Mouse (Mus musculus): ENCODE measurements around the gene Fam43b. TPM values are rescaled to one million over a fixed set of nuclear protein-coding genes. Genes with fewer than 3 reads are reported as not detected.

Fam43b gene
- polyA plus RNA-seq, 1 experiment = 1.1 TPM

- no peak for TF ChIP-seq POLR2A (IDR thresholded peaks at IDR 0.05; ENCODE audit: insufficient read depth, low read length)
- TF ChIP-seq CTCF (IDR thresholded peaks at IDR 0.05; ENCODE audit: low read depth, low read length) = peak; percentile 79
- Histone ChIP-seq H3K27ac (ENCODE audit: insufficient read depth, low read length) (no peak overlapping the region), H3K27me3 (ENCODE audit: control insufficient read depth, insufficient read depth, low read length, poor library complexity, severe bottlenecking) (no peaks in the 10 kb centered on the region), H3K4me1 (ENCODE audit: control insufficient read depth, insufficient read depth, low read length) (no peaks in the 10 kb centered on the region), H3K4me3 (ENCODE audit: low read depth, low read length) (no peak overlapping the region), H3K9ac (ENCODE audit: low read depth, poor library complexity, severe bottlenecking) (no peak overlapping the region), H3K9me3 (replicated peaks; ENCODE audit: control insufficient read depth, insufficient read depth, low read length, poor library complexity, severe bottlenecking) (no peaks in the 10 kb centered on the region), H3K36me3 (ENCODE audit: control insufficient read depth, insufficient read depth, low read length, poor library complexity, severe bottlenecking) (no peaks in the 10 kb centered on the region)
Observed at GRCm38 (mm10) chr4:138404806-138405205, 8.5 kb upstream of the Fam43b start.

DNA sequence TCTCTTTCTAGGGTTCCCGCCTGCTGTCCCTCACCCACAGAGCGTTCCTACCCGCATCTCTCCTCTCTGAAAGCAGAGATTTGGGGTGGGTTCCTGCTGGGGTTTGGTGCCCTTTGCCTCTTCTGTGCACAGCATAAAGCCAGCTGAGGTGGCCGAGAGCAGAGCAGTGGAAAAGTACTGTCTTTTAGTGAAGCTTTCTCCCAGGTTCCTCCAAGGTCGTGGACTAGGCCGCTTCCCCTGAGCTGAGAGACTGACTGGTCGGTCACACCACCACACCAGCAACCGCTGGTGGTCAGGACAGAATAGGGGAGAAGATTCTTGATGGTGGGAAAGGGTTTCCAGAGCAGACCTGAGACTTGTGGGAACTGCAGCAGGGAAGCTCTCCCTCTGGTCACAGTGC, 383 bp upstream of the Fam43b start:
- TF ChIP-seq EP300 (IDR thresholded peaks at IDR 0.05; ENCODE audit: insufficient read depth, low read depth, low read length) (no peak), CTCF (IDR thresholded peaks at IDR 0.05; ENCODE audit: low read depth, low read length) (no peak), POLR2A (IDR thresholded peaks at IDR 0.05; ENCODE audit: insufficient read depth, low read length) (no peak)
- H3K4me1 ChIP-seq (ENCODE audit: control insufficient read depth, insufficient read depth, low read length) = no peaks in the 10 kb centered on the region

DNA sequence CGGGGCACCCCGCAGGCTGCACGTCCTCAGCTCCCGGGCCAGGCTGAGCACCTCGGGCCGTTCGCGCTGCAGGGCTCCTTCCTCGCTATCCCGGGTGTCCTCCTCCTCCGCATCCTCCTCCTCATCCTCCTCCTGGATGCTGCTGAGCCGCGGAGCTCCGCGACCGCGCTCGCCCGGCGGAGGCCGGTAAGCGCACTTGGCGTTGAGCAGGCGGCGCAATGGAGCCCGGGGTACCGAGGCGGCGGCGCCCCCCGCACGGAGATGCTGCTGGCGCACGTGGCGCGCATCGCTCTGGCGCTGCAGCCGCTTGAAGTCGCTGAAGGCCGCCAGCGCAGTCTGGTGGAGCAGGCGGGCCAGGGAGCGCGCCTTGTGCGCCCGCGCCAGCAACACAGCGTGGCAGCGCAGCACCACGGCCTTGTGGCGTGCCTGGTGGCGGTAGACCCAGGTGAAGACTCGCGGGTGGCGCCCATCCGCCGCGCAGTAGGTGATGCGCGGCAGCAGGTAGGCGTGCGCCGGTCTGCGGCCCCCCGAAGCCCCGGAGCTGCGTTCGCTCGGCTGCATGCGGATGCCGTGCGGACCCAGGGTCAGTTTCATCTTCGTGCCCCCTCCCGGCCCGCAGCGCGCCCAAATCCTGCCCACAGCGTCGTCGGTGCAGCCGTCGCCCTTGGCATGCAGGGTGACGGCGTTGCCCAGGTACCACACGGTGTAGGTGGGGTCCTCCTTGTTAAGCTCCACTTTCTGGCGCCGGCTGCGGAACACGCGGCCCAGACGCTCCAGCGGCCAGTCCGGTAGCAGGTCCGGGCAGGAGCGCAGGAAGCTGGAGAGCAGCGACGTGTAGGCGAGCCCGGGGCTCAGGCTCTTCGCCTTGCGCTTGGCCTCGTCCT, 999 bp downstream of the Fam43b start:
- Histone ChIP-seq H3K27ac (ENCODE audit: insufficient read depth, low read length) (no peak overlapping the region), H3K36me3 (ENCODE audit: control insufficient read depth, insufficient read depth, low read length, poor library complexity, severe bottlenecking) (no peaks in the 10 kb centered on the region), H3K4me3 (ENCODE audit: low read depth, low read length) (peak overlapping the region; percentile 53), H3K4me1 (ENCODE audit: control insufficient read depth, insufficient read depth, low read length) (no peaks in the 10 kb centered on the region), H3K9ac (ENCODE audit: low read depth, poor library complexity, severe bottlenecking) (peak overlapping the region; percentile 43), H3K9me3 (replicated peaks; ENCODE audit: control insufficient read depth, insufficient read depth, low read length, poor library complexity, severe bottlenecking) (no peaks in the 10 kb centered on the region), H3K27me3 (ENCODE audit: control insufficient read depth, insufficient read depth, low read length, poor library complexity, severe bottlenecking) (peaks cover 14% of the 10 kb centered on the region; the same call in 1 of the 2 replicates)
- TF ChIP-seq CTCF (IDR thresholded peaks at IDR 0.05; ENCODE audit: low read depth, low read length) (no peak), POLR2A (IDR thresholded peaks at IDR 0.05; ENCODE audit: insufficient read depth, low read length) (no peak), EP300 (IDR thresholded peaks at IDR 0.05; ENCODE audit: insufficient read depth, low read depth, low read length) (no peak)

More for the DNA sequence above, 383 bp upstream of the Fam43b start:
- Histone ChIP-seq H3K9ac (ENCODE audit: low read depth, poor library complexity, severe bottlenecking) (no peak overlapping the region), H3K27me3 (ENCODE audit: control insufficient read depth, insufficient read depth, low read length, poor library complexity, severe bottlenecking) (peaks cover 14% of the 10 kb centered on the region; the same call in 1 of the 2 replicates), H3K27ac (ENCODE audit: insufficient read depth, low read length) (no peak overlapping the region), H3K9me3 (replicated peaks; ENCODE audit: control insufficient read depth, insufficient read depth, low read length, poor library complexity, severe bottlenecking) (no peaks in the 10 kb centered on the region), H3K4me3 (ENCODE audit: low read depth, low read length) (peak overlapping the region; percentile 29; the same call in 1 of the 2 replicates), H3K36me3 (ENCODE audit: control insufficient read depth, insufficient read depth, low read length, poor library complexity, severe bottlenecking) (no peaks in the 10 kb centered on the region)

DNA sequence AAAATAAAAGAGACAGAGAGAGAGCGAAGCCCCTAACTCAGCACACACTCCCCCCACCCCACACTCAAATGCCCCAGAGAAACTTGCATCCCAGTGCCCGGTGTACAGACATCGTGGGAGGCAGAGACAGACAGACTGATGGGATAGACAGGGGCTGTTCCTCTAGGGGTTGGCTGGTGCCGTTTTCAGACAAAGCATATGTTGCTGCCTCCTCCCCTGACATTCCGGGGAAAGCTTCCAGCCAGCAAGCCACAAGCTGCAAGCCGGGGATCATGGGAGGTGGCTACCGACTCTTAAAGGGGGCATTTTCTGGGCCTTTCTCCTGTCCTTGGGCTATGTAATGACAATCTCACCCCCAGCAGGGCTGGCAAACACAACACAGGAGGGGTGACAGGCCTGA, 2.6 kb downstream of the Fam43b start:
- Histone ChIP-seq H3K9me3 (replicated peaks; ENCODE audit: control insufficient read depth, insufficient read depth, low read length, poor library complexity, severe bottlenecking) (no peaks in the 10 kb centered on the region), H3K27ac (ENCODE audit: insufficient read depth, low read length) (no peak overlapping the region), H3K9ac (ENCODE audit: low read depth, poor library complexity, severe bottlenecking) (no peak overlapping the region), H3K4me1 (ENCODE audit: control insufficient read depth, insufficient read depth, low read length) (no peaks in the 10 kb centered on the region), H3K36me3 (ENCODE audit: control insufficient read depth, insufficient read depth, low read length, poor library complexity, severe bottlenecking) (no peaks in the 10 kb centered on the region), H3K27me3 (ENCODE audit: control insufficient read depth, insufficient read depth, low read length, poor library complexity, severe bottlenecking) (peaks cover 14% of the 10 kb centered on the region; the same call in 1 of the 2 replicates), H3K4me3 (ENCODE audit: low read depth, low read length) (no peak overlapping the region)
- TF ChIP-seq EP300 (IDR thresholded peaks at IDR 0.05; ENCODE audit: insufficient read depth, low read depth, low read length) (no peak), POLR2A (IDR thresholded peaks at IDR 0.05; ENCODE audit: insufficient read depth, low read length) (no peak), CTCF (IDR thresholded peaks at IDR 0.05; ENCODE audit: low read depth, low read length) (no peak)

GRCm38 (mm10) chr4:138383789-138384188, 12.5 kb downstream of the Fam43b start:
- TF ChIP-seq EP300 (IDR thresholded peaks at IDR 0.05; ENCODE audit: insufficient read depth, low read depth, low read length) (no peak), CTCF (IDR thresholded peaks at IDR 0.05; ENCODE audit: low read depth, low read length) (no peak), POLR2A (IDR thresholded peaks at IDR 0.05; ENCODE audit: insufficient read depth, low read length) (no peak)
- H3K27me3 ChIP-seq (ENCODE audit: control insufficient read depth, insufficient read depth, low read length, poor library complexity, severe bottlenecking) = no peaks in the 10 kb centered on the region
- H3K27ac ChIP-seq (ENCODE audit: insufficient read depth, low read length) = no peak overlapping the region
- H3K36me3 ChIP-seq (ENCODE audit: control insufficient read depth, insufficient read depth, low read length, poor library complexity, severe bottlenecking) = no peaks in the 10 kb centered on the region
- no peaks in the 10 kb centered on the region for H3K9me3 ChIP-seq (replicated peaks; ENCODE audit: control insufficient read depth, insufficient read depth, low read length, poor library complexity, severe bottlenecking)
- H3K9ac ChIP-seq (ENCODE audit: low read depth, poor library complexity, severe bottlenecking) = no peak overlapping the region
- no peak overlapping the region for H3K4me3 ChIP-seq (ENCODE audit: low read depth, low read length)
- peaks cover 3% of the 10 kb centered on the region for H3K4me1 ChIP-seq (ENCODE audit: control insufficient read depth, insufficient read depth, low read length)

DNA sequence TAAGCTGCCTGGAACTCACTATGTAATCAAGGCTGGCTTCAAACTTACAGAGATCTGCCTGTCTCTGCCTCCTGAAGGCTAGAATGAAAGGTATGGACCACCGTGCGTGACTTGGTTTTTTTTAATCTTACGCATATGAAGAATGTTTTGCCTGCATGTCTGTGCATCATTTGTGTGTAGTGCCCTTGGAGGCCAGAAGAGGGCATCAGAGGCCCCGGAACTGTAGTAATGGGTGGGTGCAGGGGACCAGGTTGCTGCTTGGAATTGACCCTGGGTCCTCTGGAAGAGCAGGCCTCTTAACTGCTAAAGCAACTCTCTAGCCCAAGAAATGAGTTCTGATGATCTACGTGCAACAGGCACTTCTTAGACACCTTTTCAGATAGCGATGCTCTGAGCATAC, 13.9 kb downstream of the Fam43b start:
- TF ChIP-seq POLR2A (IDR thresholded peaks at IDR 0.05; ENCODE audit: insufficient read depth, low read length) = no peak
- TF ChIP-seq CTCF (IDR thresholded peaks at IDR 0.05; ENCODE audit: low read depth, low read length) = peak; percentile 68
- H3K4me1 ChIP-seq (ENCODE audit: control insufficient read depth, insufficient read depth, low read length) = peaks cover 3% of the 10 kb centered on the region
- no peak overlapping the region for H3K27ac ChIP-seq (ENCODE audit: insufficient read depth, low read length)
- H3K9ac ChIP-seq (ENCODE audit: low read depth, poor library complexity, severe bottlenecking) = no peak overlapping the region
- no peaks in the 10 kb centered on the region for H3K9me3 ChIP-seq (replicated peaks; ENCODE audit: control insufficient read depth, insufficient read depth, low read length, poor library complexity, severe bottlenecking)
- no peaks in the 10 kb centered on the region for H3K27me3 ChIP-seq (ENCODE audit: control insufficient read depth, insufficient read depth, low read length, poor library complexity, severe bottlenecking)
- no peaks in the 10 kb centered on the region for H3K36me3 ChIP-seq (ENCODE audit: control insufficient read depth, insufficient read depth, low read length, poor library complexity, severe bottlenecking)
- no peak overlapping the region for H3K4me3 ChIP-seq (ENCODE audit: low read depth, low read length)

Measured in ES-Bruce4 (cell line).